16 mouse cellular contexts compared by ENCODE assay signal in the genomic region with DNA sequence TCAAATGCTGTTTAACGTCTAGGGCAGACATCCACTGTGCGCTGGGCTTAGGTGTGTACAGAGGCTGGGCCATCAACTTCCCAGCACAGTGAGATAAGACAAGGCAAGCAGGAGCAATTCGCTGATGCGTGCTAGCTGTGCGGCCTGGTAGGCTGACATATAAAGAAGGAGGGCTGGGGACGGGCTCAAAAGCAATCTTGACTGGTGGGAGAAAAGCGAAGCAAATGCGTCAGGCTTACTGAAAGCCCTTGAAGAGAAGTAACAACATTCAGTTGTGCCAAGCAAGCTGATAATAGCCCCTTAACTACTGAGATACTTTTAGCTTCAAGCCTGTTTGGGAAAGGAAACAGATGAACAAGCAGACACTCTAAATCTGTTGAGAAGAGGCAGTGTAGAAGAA.
DNase-seq lines count a peak whose midpoint lies in the region; ATAC-seq lines count a peak whose summit lies in the region.
"Had no signal": no experiment of that assay in that cellular context is flagged by ENCODE, and none has a peak within 500 bp of the region (broad histone marks: within the 10 kb centered on the region; RNA-seq: fewer than 3 reads in every experiment).

No protein-coding gene starts in this region.

- DNase-seq in layer of hippocampus, adult 9-11 months: peak; percentile 44
- no peak for DNase-seq in layer of hippocampus, adult 18-20 months (ENCODE audit: low spot score in 2 of 2)
- peak; percentile 81 for DNase-seq in heart, embryonic 10.5 days (ENCODE audit: low spot score)
- DNase-seq in right cerebral cortex, postnatal 10 days (ENCODE audit: low spot score in 2 of 2): peak; percentile 65 to 77
- DNase-seq in kidney, adult 11 months: no peak
- DNase-seq in cerebellum, adult 11 months: no peak
- DNase-seq: cerebellum, adult 8-10 months; gastrocnemius, postnatal 25 days; liver had no signal

- H3K36me3 ChIP-seq in heart, embryonic 10.5 days: no peaks in the 10 kb centered on the region
- H3K36me3 ChIP-seq in heart, embryonic 14.5 days (ENCODE audit: control insufficient read depth, insufficient read depth, low read length): no peaks in the 10 kb centered on the region
- H3K36me3 ChIP-seq: embryonic facial prominence, embryonic 12.5 days; forebrain, embryonic 10.5 days; kidney, embryonic 15.5 days; lung, embryonic 15.5 days had no signal

- no peaks in the 10 kb centered on the region for H3K27me3 ChIP-seq in heart, embryonic 10.5 days (ENCODE audit: insufficient read depth, poor library complexity, severe bottlenecking)
- H3K27me3 ChIP-seq in heart, embryonic 14.5 days (ENCODE audit: control insufficient read depth, insufficient read depth, low read length): no peaks in the 10 kb centered on the region
- H3K27me3 ChIP-seq: embryonic facial prominence, embryonic 12.5 days; kidney, embryonic 15.5 days; lung, embryonic 15.5 days had no signal

- H3K4me3 ChIP-seq in heart, embryonic 10.5 days: 0 out of 2 replicates have a peak overlapping the region, but pooled peaks have one; percentile 12
- H3K4me3 ChIP-seq in heart, embryonic 14.5 days (ENCODE audit: control insufficient read depth in 1 of 2, insufficient read depth in 1 of 2, low read depth in 1 of 2, low read length in 2 of 2): no peak overlapping the region
- H3K4me3 ChIP-seq: embryonic facial prominence, embryonic 12.5 days; forebrain, embryonic 10.5 days; kidney, embryonic 15.5 days; lung, embryonic 15.5 days; myocyte had no signal

- no peak overlapping the region for H3K9ac ChIP-seq in heart, embryonic 14.5 days (ENCODE audit: low read length)
- H3K9ac ChIP-seq: embryonic facial prominence, embryonic 12.5 days; kidney, embryonic 15.5 days; lung, embryonic 15.5 days had no signal

- peak overlapping the region; percentile 57; the same call in 1 of the 2 replicates for H3K27ac ChIP-seq in heart, embryonic 10.5 days
- H3K27ac ChIP-seq in heart, embryonic 14.5 days (replicated peaks in 1 of 2; ENCODE audit: control insufficient read depth in 1 of 2, insufficient read depth in 1 of 2, low read depth in 2 of 2, low read length in 2 of 2): peak overlapping the region; percentile 75 to 81
- H3K27ac ChIP-seq: embryonic facial prominence, embryonic 12.5 days; forebrain, embryonic 10.5 days; kidney, embryonic 15.5 days; lung, embryonic 15.5 days had no signal

- 23% methylated on average over 8 of the region's 8 CpGs for WGBS in heart, embryonic 10.5 days
- 5% methylated on average over 8 of the region's 8 CpGs for WGBS in heart, embryonic 14.5 days

- peaks cover 36% of the 10 kb centered on the region for H3K4me1 ChIP-seq in heart, embryonic 10.5 days
- peaks cover 29 to 44% of the 10 kb centered on the region in 2 experiments for H3K4me1 ChIP-seq in heart, embryonic 14.5 days (ENCODE audit: control insufficient read depth in 2 of 2, insufficient read depth in 2 of 2, low read length in 2 of 2)

- no peaks in the 10 kb centered on the region for H3K9me3 ChIP-seq in heart, embryonic 10.5 days
- H3K9me3 ChIP-seq in heart, embryonic 14.5 days (ENCODE audit: control insufficient read depth, low read length): no peaks in the 10 kb centered on the region
- H3K9me3 ChIP-seq: embryonic facial prominence, embryonic 12.5 days; forebrain, embryonic 10.5 days; kidney, embryonic 15.5 days; lung, embryonic 15.5 days had no signal

- peak overlapping the region; percentile 32; the same call in 1 of the 2 replicates for H3K4me2 ChIP-seq in heart, embryonic 14.5 days (ENCODE audit: low read length)
- H3K4me2 ChIP-seq: embryonic facial prominence, embryonic 12.5 days; kidney, embryonic 15.5 days; lung, embryonic 15.5 days had no signal

- ATAC-seq in heart, embryonic 14.5 days (ENCODE audit: insufficient number of reproducible peaks, insufficient read depth, low FRiP score, low read depth): peak; percentile 66
- ATAC-seq: hindbrain, embryonic 16.5 days had no signal

Comparison
In these comparisons a context has a peak if more than half of its experiments do, and no peak if none do; other contexts are left out.
1. DNase-seq: peak in layer of hippocampus, adult 9-11 months (single experiment), heart, embryonic 10.5 days (single experiment) and right cerebral cortex, postnatal 10 days (2 of 2); none in layer of hippocampus, adult 18-20 months (0 of 2), kidney, adult 11 months (single experiment) and cerebellum, adult 11 months (single experiment).